Mouse (Mus musculus): ENCODE measurements around the gene St6galnac3. TPM values are rescaled to one million over a fixed set of nuclear protein-coding genes. Genes with fewer than 3 reads are reported as not detected.

Gene St6galnac3
- polyA plus RNA-seq, 1 experiment: 2.5 TPM

DNA sequence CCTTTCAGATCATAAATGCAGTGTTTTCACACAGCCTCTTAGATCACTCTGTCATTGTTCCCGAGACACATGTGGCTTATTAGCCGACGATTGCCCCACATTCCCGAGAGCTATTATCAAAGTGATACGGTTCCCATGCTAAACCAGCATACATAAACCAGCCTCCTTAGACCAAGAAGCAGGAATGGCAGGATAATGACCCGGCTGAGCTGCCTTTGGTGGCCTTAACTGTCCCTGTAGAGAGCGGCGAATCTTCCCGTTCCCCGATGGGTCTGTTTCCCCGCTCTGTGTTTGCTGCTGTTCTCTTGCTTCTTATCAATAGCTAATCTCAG, 119.2 kb downstream of the St6galnac3 start:
- no peak for TF ChIP-seq CTCF (IDR thresholded peaks at IDR 0.05; ENCODE audit: borderline replicate concordance, insufficient read depth, low read length)
- TF ChIP-seq POLR2A (IDR thresholded peaks at IDR 0.05; ENCODE audit: low read depth, low read length): no peak
- Histone ChIP-seq H3K4me3 (ENCODE audit: insufficient read depth, low read length) (no peak overlapping the region), H3K27ac (ENCODE audit: insufficient read depth, low read length) (no peak overlapping the region), H3K4me1 (ENCODE audit: control insufficient read depth, insufficient read depth, low read length) (no peaks in the 10 kb centered on the region)

- Histone ChIP-seq H3K4me3 (ENCODE audit: insufficient read depth, low read length) (no peak overlapping the region), H3K4me1 (ENCODE audit: control insufficient read depth, insufficient read depth, low read length) (no peaks in the 10 kb centered on the region), H3K27ac (ENCODE audit: insufficient read depth, low read length) (no peak overlapping the region)
- TF ChIP-seq CTCF (IDR thresholded peaks at IDR 0.05; ENCODE audit: borderline replicate concordance, insufficient read depth, low read length) (no peak), POLR2A (IDR thresholded peaks at IDR 0.05; ENCODE audit: low read depth, low read length) (no peak)
Observed at GRCm38 (mm10) chr3:153605089-153605766, 119.7 kb downstream of the St6galnac3 start.

DNA sequence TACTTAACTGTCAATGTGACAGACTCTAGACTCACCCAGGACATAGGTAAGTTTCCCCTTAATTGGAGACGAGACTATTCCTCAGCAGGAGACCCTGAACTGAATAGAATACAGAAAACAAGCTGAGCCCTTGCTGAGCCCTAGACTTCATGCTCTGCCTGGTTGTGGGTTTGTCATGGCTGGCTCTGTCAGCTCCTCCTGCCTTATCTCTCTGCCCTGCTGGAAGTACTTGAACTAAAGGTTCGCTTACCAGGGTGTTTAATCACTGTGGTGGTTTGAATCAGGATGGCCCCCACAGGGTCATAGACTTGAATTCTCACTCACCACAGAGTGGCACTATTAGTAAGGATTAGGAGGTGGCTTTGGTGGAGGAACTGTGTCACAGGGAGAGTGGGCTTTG, 125.8 kb downstream of the St6galnac3 start:
- Histone ChIP-seq H3K27ac (ENCODE audit: insufficient read depth, low read length) (no peak overlapping the region), H3K4me1 (ENCODE audit: control insufficient read depth, insufficient read depth, low read length) (no peaks in the 10 kb centered on the region), H3K4me3 (ENCODE audit: insufficient read depth, low read length) (no peak overlapping the region)
- no peak for TF ChIP-seq POLR2A (IDR thresholded peaks at IDR 0.05; ENCODE audit: low read depth, low read length)
- no peak for TF ChIP-seq CTCF (IDR thresholded peaks at IDR 0.05; ENCODE audit: borderline replicate concordance, insufficient read depth, low read length)

GRCm38 (mm10) chr3:153598631-153599030, 126.3 kb downstream of the St6galnac3 start:
- Histone ChIP-seq H3K4me1 (ENCODE audit: control insufficient read depth, insufficient read depth, low read length) (no peaks in the 10 kb centered on the region), H3K27ac (ENCODE audit: insufficient read depth, low read length) (no peak overlapping the region), H3K4me3 (ENCODE audit: insufficient read depth, low read length) (no peak overlapping the region)
- TF ChIP-seq CTCF (IDR thresholded peaks at IDR 0.05; ENCODE audit: borderline replicate concordance, insufficient read depth, low read length) (no peak), POLR2A (IDR thresholded peaks at IDR 0.05; ENCODE audit: low read depth, low read length) (no peak)

- no peaks in the 10 kb centered on the region for H3K4me1 ChIP-seq (ENCODE audit: control insufficient read depth, insufficient read depth, low read length)
- H3K27ac ChIP-seq (ENCODE audit: insufficient read depth, low read length): no peak overlapping the region
- H3K4me3 ChIP-seq (ENCODE audit: insufficient read depth, low read length): no peak overlapping the region
- no peak for TF ChIP-seq CTCF (IDR thresholded peaks at IDR 0.05; ENCODE audit: borderline replicate concordance, insufficient read depth, low read length)
- TF ChIP-seq POLR2A (IDR thresholded peaks at IDR 0.05; ENCODE audit: low read depth, low read length): no peak
Observed at GRCm38 (mm10) chr3:153594531-153594930, 130.4 kb downstream of the St6galnac3 start.

DNA sequence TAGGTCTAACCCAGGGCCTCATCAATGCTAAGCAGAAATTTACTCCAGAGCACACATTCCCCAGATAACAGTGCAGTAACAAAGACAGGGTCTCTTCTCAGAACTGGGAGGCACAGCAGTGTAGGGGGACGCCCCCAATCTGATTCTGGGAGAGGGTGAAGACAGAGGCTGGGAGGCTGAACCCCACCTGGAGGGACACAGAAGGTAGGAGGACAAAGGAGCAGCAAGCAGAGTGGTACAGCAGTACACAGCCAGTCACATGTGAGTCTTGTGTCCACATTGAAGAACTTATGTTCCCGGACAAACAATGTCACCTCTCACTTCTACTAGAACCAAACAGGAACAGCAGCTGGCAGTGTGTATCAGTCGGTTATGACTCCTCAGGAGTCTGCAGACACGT, 131.0 kb downstream of the St6galnac3 start:
- H3K4me1 ChIP-seq (ENCODE audit: control insufficient read depth, insufficient read depth, low read length): no peaks in the 10 kb centered on the region
- TF ChIP-seq CTCF (IDR thresholded peaks at IDR 0.05; ENCODE audit: borderline replicate concordance, insufficient read depth, low read length) (no peak), POLR2A (IDR thresholded peaks at IDR 0.05; ENCODE audit: low read depth, low read length) (no peak)

GRCm38 (mm10) chr3:153593103-153593502, 131.9 kb downstream of the St6galnac3 start:
- TF ChIP-seq CTCF (IDR thresholded peaks at IDR 0.05; ENCODE audit: borderline replicate concordance, insufficient read depth, low read length) (no peak), POLR2A (IDR thresholded peaks at IDR 0.05; ENCODE audit: low read depth, low read length) (no peak)
- no peaks in the 10 kb centered on the region for H3K4me1 ChIP-seq (ENCODE audit: control insufficient read depth, insufficient read depth, low read length)
- H3K27ac ChIP-seq (ENCODE audit: insufficient read depth, low read length): no peak overlapping the region
- H3K4me3 ChIP-seq (ENCODE audit: insufficient read depth, low read length): no peak overlapping the region

More for the DNA sequence above, 131.0 kb downstream of the St6galnac3 start:
- H3K4me3 ChIP-seq (ENCODE audit: insufficient read depth, low read length): no peak overlapping the region
- no peak overlapping the region for H3K27ac ChIP-seq (ENCODE audit: insufficient read depth, low read length)

DNA sequence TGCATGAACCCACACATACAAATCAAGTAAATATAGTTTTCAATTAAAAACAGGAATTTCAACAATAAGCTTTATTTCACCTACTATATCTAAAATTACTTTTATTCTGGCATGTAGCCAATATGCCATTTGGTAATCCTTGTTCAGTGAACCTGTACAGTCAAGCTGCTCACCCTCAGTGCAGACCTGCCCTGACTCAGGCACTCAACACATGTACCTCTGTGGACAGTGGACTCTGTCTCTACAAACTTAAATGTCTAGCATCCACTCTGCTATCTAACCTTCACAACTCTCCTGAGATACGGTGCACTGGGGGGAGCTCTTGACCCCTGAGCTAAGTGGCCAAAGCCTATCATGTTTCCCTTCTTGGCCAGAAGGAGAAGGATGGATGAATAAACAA, 137.4 kb downstream of the St6galnac3 start:
- Histone ChIP-seq H3K4me1 (ENCODE audit: control insufficient read depth, insufficient read depth, low read length) (no peaks in the 10 kb centered on the region), H3K27ac (ENCODE audit: insufficient read depth, low read length) (no peak overlapping the region), H3K4me3 (ENCODE audit: insufficient read depth, low read length) (no peak overlapping the region)
- no peak for TF ChIP-seq CTCF (IDR thresholded peaks at IDR 0.05; ENCODE audit: borderline replicate concordance, insufficient read depth, low read length)
- TF ChIP-seq POLR2A (IDR thresholded peaks at IDR 0.05; ENCODE audit: low read depth, low read length): no peak

GRCm38 (mm10) chr3:153584836-153585235, 140.1 kb downstream of the St6galnac3 start:
- no peak overlapping the region for H3K27ac ChIP-seq (ENCODE audit: insufficient read depth, low read length)
- H3K4me1 ChIP-seq (ENCODE audit: control insufficient read depth, insufficient read depth, low read length): no peaks in the 10 kb centered on the region
- no peak overlapping the region for H3K4me3 ChIP-seq (ENCODE audit: insufficient read depth, low read length)
- TF ChIP-seq POLR2A (IDR thresholded peaks at IDR 0.05; ENCODE audit: low read depth, low read length): no peak
- no peak for TF ChIP-seq CTCF (IDR thresholded peaks at IDR 0.05; ENCODE audit: borderline replicate concordance, insufficient read depth, low read length)

- Histone ChIP-seq H3K4me3 (ENCODE audit: insufficient read depth, low read length) (no peak overlapping the region), H3K4me1 (ENCODE audit: control insufficient read depth, insufficient read depth, low read length) (no peaks in the 10 kb centered on the region)
Observed at GRCm38 (mm10) chr3:153582065-153582464, 142.9 kb downstream of the St6galnac3 start.

More at GRCm38 (mm10) chr3:153582065-153582464, 142.9 kb downstream of the St6galnac3 start:
- TF ChIP-seq CTCF (IDR thresholded peaks at IDR 0.05; ENCODE audit: borderline replicate concordance, insufficient read depth, low read length) (no peak), POLR2A (IDR thresholded peaks at IDR 0.05; ENCODE audit: low read depth, low read length) (no peak)
- no peak overlapping the region for H3K27ac ChIP-seq (ENCODE audit: insufficient read depth, low read length)

All from embryonic fibroblast, embryonic 13.5 days (primary cell).